Mouse (Mus musculus): ENCODE data around the gene Gm20388. TPM values are rescaled to one million over a fixed set of nuclear protein-coding genes. Genes with fewer than 3 reads are reported as not detected.

The Gm20388 gene
- polyA plus RNA-seq, 1 experiment = 28.1 TPM

GRCm38 (mm10) chr8:123422056-123422780 is 3511.6 kb downstream of the Gm20388 start:
- H3K36me3 ChIP-seq (ENCODE audit: control insufficient read depth, insufficient read depth, low read length, poor library complexity, severe bottlenecking) = peaks cover 5% of the 10 kb centered on the region; the same call in 1 of the 2 replicates
- H3K4me1 ChIP-seq (ENCODE audit: control insufficient read depth, insufficient read depth, low read length) = no peaks in the 10 kb centered on the region
- no peaks in the 10 kb centered on the region for H3K27me3 ChIP-seq (ENCODE audit: control insufficient read depth, insufficient read depth, low read length, poor library complexity, severe bottlenecking)
- peak overlapping the region; percentile 84 for H3K27ac ChIP-seq (ENCODE audit: insufficient read depth, low read length)
- H3K4me3 ChIP-seq (ENCODE audit: low read depth, low read length) = peak overlapping the region; percentile 27; the same call in 1 of the 2 replicates
- TF ChIP-seq EP300 (IDR thresholded peaks at IDR 0.05; ENCODE audit: insufficient read depth, low read depth, low read length) (peak; percentile 51), CTCF (IDR thresholded peaks at IDR 0.05; ENCODE audit: low read depth, low read length) (peak; percentile 72), POLR2A (IDR thresholded peaks at IDR 0.05; ENCODE audit: insufficient read depth, low read length) (no peak)
- peaks cover 10% of the 10 kb centered on the region for H3K9me3 ChIP-seq (replicated peaks; ENCODE audit: control insufficient read depth, insufficient read depth, low read length, poor library complexity, severe bottlenecking)
- peak overlapping the region; percentile 51; the same call in 1 of the 2 replicates for H3K9ac ChIP-seq (ENCODE audit: low read depth, poor library complexity, severe bottlenecking)

- Histone ChIP-seq H3K27ac (ENCODE audit: insufficient read depth, low read length) (no peak overlapping the region), H3K9ac (ENCODE audit: low read depth, poor library complexity, severe bottlenecking) (no peak overlapping the region; the same call in 1 of the 2 replicates), H3K36me3 (ENCODE audit: control insufficient read depth, insufficient read depth, low read length, poor library complexity, severe bottlenecking) (peaks cover 5% of the 10 kb centered on the region; the same call in 1 of the 2 replicates), H3K4me1 (ENCODE audit: control insufficient read depth, insufficient read depth, low read length) (no peaks in the 10 kb centered on the region), H3K9me3 (replicated peaks; ENCODE audit: control insufficient read depth, insufficient read depth, low read length, poor library complexity, severe bottlenecking) (peaks cover 14% of the 10 kb centered on the region), H3K27me3 (ENCODE audit: control insufficient read depth, insufficient read depth, low read length, poor library complexity, severe bottlenecking) (no peaks in the 10 kb centered on the region), H3K4me3 (ENCODE audit: low read depth, low read length) (no peak overlapping the region)
- no peak for TF ChIP-seq POLR2A (IDR thresholded peaks at IDR 0.05; ENCODE audit: insufficient read depth, low read length)
- no peak for TF ChIP-seq CTCF (IDR thresholded peaks at IDR 0.05; ENCODE audit: low read depth, low read length)
- no peak for TF ChIP-seq EP300 (IDR thresholded peaks at IDR 0.05; ENCODE audit: insufficient read depth, low read depth, low read length)
Observed at GRCm38 (mm10) chr8:123422781-123423159, 3512.1 kb downstream of the Gm20388 start.

- no peak within 1 kb of the TSS for H3K27ac ChIP-seq (ENCODE audit: insufficient read depth, low read length)
- no peak within 1 kb of the TSS for H3K4me3 ChIP-seq (ENCODE audit: low read depth, low read length)
- peaks cover 5% of the 10 kb centered on the region; the same call in 1 of the 2 replicates for H3K36me3 ChIP-seq (ENCODE audit: control insufficient read depth, insufficient read depth, low read length, poor library complexity, severe bottlenecking)
- H3K9ac ChIP-seq (ENCODE audit: low read depth, poor library complexity, severe bottlenecking) = peak within 1 kb of the TSS; percentile 51; the same call in 1 of the 2 replicates
- no peaks in the 10 kb centered on the region for H3K27me3 ChIP-seq (ENCODE audit: control insufficient read depth, insufficient read depth, low read length, poor library complexity, severe bottlenecking)
- TF ChIP-seq EP300 (IDR thresholded peaks at IDR 0.05; ENCODE audit: insufficient read depth, low read depth, low read length) (no peak), CTCF (IDR thresholded peaks at IDR 0.05; ENCODE audit: low read depth, low read length) (no peak), POLR2A (IDR thresholded peaks at IDR 0.05; ENCODE audit: insufficient read depth, low read length) (no peak)
- no peaks in the 10 kb centered on the region for H3K4me1 ChIP-seq (ENCODE audit: control insufficient read depth, insufficient read depth, low read length)
- H3K9me3 ChIP-seq (replicated peaks; ENCODE audit: control insufficient read depth, insufficient read depth, low read length, poor library complexity, severe bottlenecking) = peaks cover 21% of the 10 kb centered on the region
Observed at GRCm38 (mm10) chr8:123423441-123423840, 3512.8 kb downstream of the Gm20388 start, which contains the start of gene Def8. TSS of gene Def8 (plus strand) at chr8:123423527.

- H3K9ac ChIP-seq (ENCODE audit: low read depth, poor library complexity, severe bottlenecking) = no peak overlapping the region
- H3K36me3 ChIP-seq (ENCODE audit: control insufficient read depth, insufficient read depth, low read length, poor library complexity, severe bottlenecking) = no peaks in the 10 kb centered on the region
- H3K4me3 ChIP-seq (ENCODE audit: low read depth, low read length) = no peak overlapping the region
- peaks cover 48% of the 10 kb centered on the region for H3K9me3 ChIP-seq (replicated peaks; ENCODE audit: control insufficient read depth, insufficient read depth, low read length, poor library complexity, severe bottlenecking)
- no peaks in the 10 kb centered on the region for H3K27me3 ChIP-seq (ENCODE audit: control insufficient read depth, insufficient read depth, low read length, poor library complexity, severe bottlenecking)
- TF ChIP-seq EP300 (IDR thresholded peaks at IDR 0.05; ENCODE audit: insufficient read depth, low read depth, low read length) = no peak
- no peak for TF ChIP-seq CTCF (IDR thresholded peaks at IDR 0.05; ENCODE audit: low read depth, low read length)
- no peak for TF ChIP-seq POLR2A (IDR thresholded peaks at IDR 0.05; ENCODE audit: insufficient read depth, low read length)
- H3K4me1 ChIP-seq (ENCODE audit: control insufficient read depth, insufficient read depth, low read length) = no peaks in the 10 kb centered on the region
- H3K27ac ChIP-seq (ENCODE audit: insufficient read depth, low read length) = no peak overlapping the region
Observed at GRCm38 (mm10) chr8:123426511-123427509, 3516.2 kb downstream of the Gm20388 start.

GRCm38 (mm10) chr8:123427639-123428275 is 3517.1 kb downstream of the Gm20388 start:
- Histone ChIP-seq H3K4me3 (ENCODE audit: low read depth, low read length) (no peak overlapping the region), H3K4me1 (ENCODE audit: control insufficient read depth, insufficient read depth, low read length) (no peaks in the 10 kb centered on the region), H3K27ac (ENCODE audit: insufficient read depth, low read length) (no peak overlapping the region), H3K9me3 (replicated peaks; ENCODE audit: control insufficient read depth, insufficient read depth, low read length, poor library complexity, severe bottlenecking) (peaks cover 58% of the 10 kb centered on the region), H3K36me3 (ENCODE audit: control insufficient read depth, insufficient read depth, low read length, poor library complexity, severe bottlenecking) (no peaks in the 10 kb centered on the region), H3K27me3 (ENCODE audit: control insufficient read depth, insufficient read depth, low read length, poor library complexity, severe bottlenecking) (no peaks in the 10 kb centered on the region), H3K9ac (ENCODE audit: low read depth, poor library complexity, severe bottlenecking) (no peak overlapping the region)
- TF ChIP-seq POLR2A (IDR thresholded peaks at IDR 0.05; ENCODE audit: insufficient read depth, low read length) (no peak), EP300 (IDR thresholded peaks at IDR 0.05; ENCODE audit: insufficient read depth, low read depth, low read length) (no peak), CTCF (IDR thresholded peaks at IDR 0.05; ENCODE audit: low read depth, low read length) (no peak)

Measured in ES-Bruce4 (cell line).